Mouse (Mus musculus): ENCODE data around the gene Ncaph.
"Not testable (repeated sequence)": the region's sequence is repeated elsewhere in the genome, so short reads cannot be mapped to it uniquely, and the experiment has no call there.

Gene Ncaph

GRCm38 (mm10) chr2:127090151-127090550 lies 43.6 kb downstream of the Ncaph start:
- DNase-seq (ENCODE audit: low read depth, low spot score), result not testable (repeated sequence)

DNA sequence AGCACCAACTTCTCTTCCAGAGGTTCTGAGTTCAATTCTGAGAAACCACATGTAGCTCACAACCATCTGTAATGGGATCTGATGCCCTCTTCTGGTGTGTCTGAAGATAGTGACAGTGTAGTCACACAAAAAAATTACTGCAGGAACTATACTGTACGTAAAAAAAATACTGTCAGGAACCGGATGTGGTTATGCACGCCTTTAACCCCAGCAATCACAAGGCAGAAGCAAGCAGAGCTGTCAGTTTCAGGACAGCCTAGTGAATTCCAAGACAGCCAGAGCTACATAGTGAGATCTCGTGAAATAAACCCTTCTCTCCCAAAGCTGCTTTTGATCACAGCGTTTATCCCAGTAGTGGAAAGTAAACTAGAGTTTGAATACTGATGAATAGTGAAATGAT lies 47.5 kb downstream of the Ncaph start:
- no peak for DNase-seq (ENCODE audit: low read depth, low spot score)

DNA sequence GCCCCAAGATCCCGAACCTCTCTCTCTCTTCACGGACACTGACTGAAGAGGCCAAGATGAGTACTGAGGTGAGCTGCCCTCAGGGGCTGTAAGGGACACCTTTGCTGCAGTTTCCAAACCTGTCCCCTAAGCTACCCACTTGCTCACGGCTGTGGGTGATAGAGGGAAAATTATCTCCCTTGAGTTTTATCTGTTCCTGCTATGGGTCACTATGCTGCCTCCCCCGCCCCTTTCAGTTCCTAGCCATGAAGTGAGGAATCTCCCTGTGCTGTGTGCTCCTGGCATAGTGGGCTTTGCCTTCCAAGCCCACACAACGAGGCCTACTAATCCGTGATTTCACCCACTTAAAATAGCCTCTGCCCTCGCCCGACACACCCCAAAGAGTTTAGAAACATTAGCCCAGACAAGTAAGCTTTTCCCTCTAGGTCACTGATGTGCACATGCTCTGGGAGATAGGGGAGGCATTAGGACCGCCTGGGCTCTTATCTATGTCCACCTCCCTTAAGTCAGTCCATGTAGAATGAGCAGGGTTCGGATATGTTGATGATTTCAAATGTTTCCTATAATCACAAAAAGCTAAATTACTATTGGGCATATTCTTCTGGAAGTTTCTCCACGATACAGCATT lies 53.0 kb downstream of the Ncaph start:
- no peak for DNase-seq (ENCODE audit: low read depth, low spot score)

DNA sequence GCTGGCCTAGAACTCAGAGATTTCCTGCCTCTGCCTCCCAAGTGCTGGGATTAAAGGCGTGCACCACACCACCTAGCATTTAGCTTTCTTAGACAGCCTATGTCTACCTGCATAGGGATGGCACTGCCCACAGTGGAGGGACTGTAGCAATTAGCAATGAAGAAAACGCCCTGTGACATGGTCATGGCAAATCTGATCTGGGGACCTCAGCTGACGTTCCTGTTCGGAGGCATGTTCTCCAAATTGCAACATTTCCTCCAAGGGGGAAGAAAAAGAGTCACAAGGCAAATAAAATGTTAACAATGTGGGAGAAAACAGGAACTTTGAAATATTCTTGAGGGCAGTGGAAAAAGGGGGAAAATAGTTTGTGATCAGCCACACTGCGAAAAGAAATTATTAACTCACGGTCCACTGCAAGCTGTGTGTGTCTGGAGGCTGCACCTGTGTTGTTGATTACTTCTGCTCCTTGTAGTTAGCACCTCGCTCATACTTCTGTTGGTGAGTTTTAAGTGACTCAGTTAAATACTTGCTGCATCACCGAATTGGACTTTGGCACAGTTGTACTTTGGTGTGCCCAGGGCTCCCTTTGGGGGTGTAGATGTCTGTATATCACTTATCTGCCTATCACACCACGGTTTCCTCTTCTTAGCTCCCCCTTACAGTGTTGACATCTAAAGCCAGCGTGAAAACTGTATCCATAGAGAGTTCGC lies 53.7 kb downstream of the Ncaph start:
- no peak for DNase-seq (ENCODE audit: low read depth, low spot score)

- peak; percentile 58 for DNase-seq (ENCODE audit: low read depth, low spot score)
Observed at GRCm38 (mm10) chr2:127079066-127079465, 54.7 kb downstream of the Ncaph start.

GRCm38 (mm10) chr2:127077611-127078010 lies 56.1 kb downstream of the Ncaph start:
- no peak for DNase-seq (ENCODE audit: low read depth, low spot score)

DNA sequence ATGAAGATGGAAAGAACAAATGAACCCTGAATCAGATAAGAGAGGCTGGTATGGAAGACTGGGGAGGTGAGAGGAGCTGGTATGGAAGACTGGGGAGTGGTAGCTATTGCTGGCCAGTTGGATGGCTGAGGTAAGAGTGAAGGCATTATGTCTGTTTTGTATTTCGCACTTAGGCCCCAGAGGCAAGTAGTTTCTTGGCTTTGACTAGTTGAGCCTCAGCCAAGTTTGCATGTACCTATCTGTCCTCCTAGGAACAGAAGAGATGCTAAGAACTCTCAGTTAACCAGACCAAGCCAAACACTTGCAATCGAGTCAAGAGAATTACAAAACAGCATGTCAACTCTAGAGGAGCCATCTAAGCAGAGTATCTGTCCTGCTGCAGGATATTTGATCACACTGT lies 59.6 kb downstream of the Ncaph start:
- no peak for DNase-seq (ENCODE audit: low read depth, low spot score)

- peak; percentile 22 for DNase-seq (ENCODE audit: low read depth, low spot score)
Observed at GRCm38 (mm10) chr2:127070879-127071278, 62.9 kb downstream of the Ncaph start.

- peak; percentile 97 for DNase-seq (ENCODE audit: low read depth, low spot score)
Observed at GRCm38 (mm10) chr2:127070435-127070841, 63.3 kb downstream of the Ncaph start, which contains the start of gene Blvra. TSS of gene Blvra (plus strand) at chr2:127070665.

- no peak for DNase-seq (ENCODE audit: low read depth, low spot score)
Observed at GRCm38 (mm10) chr2:127069781-127070434, 63.8 kb downstream of the Ncaph start.

GRCm38 (mm10) chr2:127068806-127069205 lies 64.9 kb downstream of the Ncaph start:
- no peak for DNase-seq (ENCODE audit: low read depth, low spot score)

- DNase-seq (ENCODE audit: low read depth, low spot score), result no peak
Observed at GRCm38 (mm10) chr2:127061471-127061870, 72.3 kb downstream of the Ncaph start.

All from 3T3-L1 (cell line).